Mouse (Mus musculus): ENCODE data around the gene Prss8.

The Prss8 gene

GRCm38 (mm10) chr7:127894480-127894879 lies 35.4 kb downstream of the Prss8 start:
- DNase-seq = no peak

GRCm38 (mm10) chr7:127890798-127891197 lies 39.1 kb downstream of the Prss8 start, which contains the start of gene Prss53:
Prss53 (minus strand) TSS chr7:127890970.
- peak; percentile 30 to 55 for DNase-seq

- DNase-seq = no peak
Measured at GRCm38 (mm10) chr7:127888821-127889220, 41.1 kb downstream of the Prss8 start.

DNA sequence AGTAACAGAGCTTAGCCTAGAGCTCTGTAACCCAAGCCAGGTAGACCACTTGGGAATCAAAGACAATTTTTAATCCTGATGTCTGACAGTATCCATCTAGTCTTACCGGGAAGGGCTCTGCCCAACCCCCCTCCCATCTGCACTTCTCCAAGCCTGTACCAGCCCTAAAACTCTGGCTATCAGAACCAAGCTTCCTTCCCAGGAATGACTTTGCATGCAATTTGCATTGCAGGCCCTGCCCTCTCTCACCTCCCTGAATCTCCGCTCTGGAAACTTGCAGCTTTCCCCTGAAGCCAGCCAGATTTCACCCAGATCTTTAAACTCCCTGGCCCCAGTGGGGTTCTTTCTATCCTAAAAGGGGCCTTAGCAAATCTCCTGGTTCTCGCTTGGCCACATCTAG lies 42.1 kb downstream of the Prss8 start:
- no peak for DNase-seq

DNA sequence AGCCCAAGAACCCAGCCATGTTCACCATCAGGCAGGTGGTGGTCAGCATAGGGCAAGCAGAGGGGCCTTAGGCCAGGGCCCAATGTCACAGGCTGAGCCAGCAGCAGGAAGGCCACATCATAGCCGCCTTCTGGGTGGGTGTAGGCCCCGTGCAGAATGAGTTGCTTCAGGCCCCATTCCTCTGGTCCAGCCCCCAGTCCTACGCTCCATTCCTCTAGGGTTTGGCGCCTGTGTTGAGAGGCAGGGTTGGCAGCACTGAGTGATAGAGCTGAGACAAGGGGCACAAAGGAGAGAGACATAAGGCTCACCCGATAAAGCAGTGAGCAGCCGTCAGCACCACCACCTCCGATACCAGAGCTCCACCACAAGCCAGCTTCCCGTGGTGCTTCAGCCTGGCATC lies 42.7 kb downstream of the Prss8 start:
- DNase-seq = no peak

DNA sequence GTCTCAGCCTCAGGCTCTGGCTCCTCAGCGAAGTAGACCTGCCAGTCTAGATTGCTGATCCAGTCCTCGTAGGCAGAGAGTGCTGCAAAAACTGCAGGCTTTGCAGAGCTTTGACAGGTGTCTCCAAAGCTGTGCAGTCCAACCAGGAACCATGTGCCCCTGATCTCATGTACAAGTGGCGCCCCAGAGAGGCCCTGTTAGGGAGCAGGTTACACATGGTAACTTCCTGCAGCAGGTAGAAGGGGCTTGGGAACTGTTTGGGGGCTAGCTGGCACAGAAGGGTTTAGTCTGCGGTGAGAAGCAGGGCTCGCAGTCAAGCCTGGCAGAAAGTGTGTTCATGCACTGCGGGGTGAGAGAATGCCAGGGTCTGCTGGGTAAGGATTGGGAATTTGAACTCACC lies 43.4 kb downstream of the Prss8 start:
- DNase-seq = no peak

GRCm38 (mm10) chr7:127885951-127886350 lies 44.0 kb downstream of the Prss8 start:
- DNase-seq = peak; percentile 59 to 86

GRCm38 (mm10) chr7:127880431-127880830 lies 49.5 kb downstream of the Prss8 start:
- DNase-seq = no peak

- DNase-seq = no peak
Measured at GRCm38 (mm10) chr7:127879301-127879700, 50.6 kb downstream of the Prss8 start.

GRCm38 (mm10) chr7:127876467-127877348 lies 53.2 kb downstream of the Prss8 start, which contains the start of gene Zfp668:
Zfp668 (minus strand) TSS chr7:127876828.
- DNase-seq = peak; percentile 93 to 94

- DNase-seq = peak; percentile 83 to 87
Measured at GRCm38 (mm10) chr7:127876041-127876466, 53.9 kb downstream of the Prss8 start, which contains the start of gene Zfp646. Zfp646 (plus strand) TSS chr7:127876221.

Measured in lung, postnatal 4 days (tissue).